Mouse (Mus musculus) ES-E14 (cell line): Measurements from ENCODE around the gene Zfhx3. TPM values are rescaled to one million over a fixed set of nuclear protein-coding genes. Genes with fewer than 3 reads are reported as not detected.

Experiments used
- DNase-seq: peaks from one replicate; pipeline ENCODE4 v3.0.0-alpha.2; 2013; ENCODE audit warnings: low read depth, low spot score
- H3K27ac ChIP-seq: 2 replicates; pipeline ENCODE4 v1.5.1; 2012; ENCODE audit warnings: low read depth, mild to moderate bottlenecking, low read length, moderate library complexity, mixed read lengths; ENCODE audit not compliant: poor library complexity, insufficient read depth, severe bottlenecking
- H3K36me3 ChIP-seq: 2 replicates; pipeline ENCODE4 v1.6.1; 2012; ENCODE audit warnings: mild to moderate bottlenecking, low read length, moderate library complexity, mixed read lengths; ENCODE audit not compliant: control insufficient read depth, poor library complexity, insufficient read depth, severe bottlenecking
- H3K4me1 ChIP-seq, 2 experiments: fragments of 150-350 bp in 1 of 2; sonication (generic) in 1 of 2; 2 replicates each; pipeline ENCODE4 v1.6.1; 2012; ENCODE audit warnings: low read length in 2 of 2, mild to moderate bottlenecking in 1 of 2, mixed read lengths in 1 of 2; ENCODE audit not compliant: control insufficient read depth in 2 of 2, insufficient read depth in 2 of 2, poor library complexity in 1 of 2
- H3K4me3 ChIP-seq, 2 experiments: fragments of 150-350 bp in 1 of 2; sonication (generic) in 1 of 2; 2 replicates each; pipeline ENCODE4 v1.5.1; 2012; ENCODE audit warnings: low read length in 2 of 2, low read depth in 1 of 2, mild to moderate bottlenecking in 1 of 2, mixed read lengths in 1 of 2; ENCODE audit not compliant: insufficient read depth in 1 of 2, poor library complexity in 1 of 2, severe bottlenecking in 1 of 2
- H3K9ac ChIP-seq: 2 replicates; pipeline ENCODE4 v1.6.1; 2012; ENCODE audit warnings: low read depth, mild to moderate bottlenecking, low read length, mixed read lengths; ENCODE audit not compliant: poor library complexity, insufficient read depth, severe bottlenecking
- H3K9me3 ChIP-seq: fragments of 150-350 bp; sonication (generic); 2 replicates; pipeline ENCODE4 v1.6.1; 2012; ENCODE audit warnings: low read depth, mild to moderate bottlenecking, low read length; ENCODE audit not compliant: control insufficient read depth, insufficient read depth
- CHD2 ChIP-seq: IDR thresholded peaks from 2 replicates; pipeline ENCODE4 v1.6.1; 2014; ENCODE audit warnings: mild to moderate bottlenecking, low read depth, low read length, inconsistent platforms
- HCFC1 ChIP-seq: IDR thresholded peaks from 2 replicates; pipeline ENCODE4 v1.6.1; 2012; ENCODE audit warnings: low read length, inconsistent platforms, borderline replicate concordance; ENCODE audit not compliant: insufficient read depth
- MAFK ChIP-seq: IDR thresholded peaks from 2 replicates; pipeline ENCODE4 v1.6.1; 2014; ENCODE audit warnings: mild to moderate bottlenecking, low read depth, low read length, inconsistent platforms; ENCODE audit not compliant: insufficient read depth
- ZC3H11A ChIP-seq: IDR thresholded peaks from 2 replicates; pipeline ENCODE4 v1.6.1; 2012; ENCODE audit warnings: low read depth, mild to moderate bottlenecking, inconsistent platforms, low read length, borderline replicate concordance
- ZNF384 ChIP-seq: IDR thresholded peaks from 2 replicates; pipeline ENCODE4 v1.6.1; 2012; ENCODE audit warnings: low read depth, low read length, inconsistent platforms
- in situ Hi-C, 2 experiments: fragments of 600-800 bp; cut with MboI; formaldehyde crosslinking; loops; one replicate each; pipeline ENCODE4 v1.15.1; 2025; ENCODE audit warnings: low sequenced_read_pairs in 2 of 2, inconsistent platforms in 1 of 2; ENCODE audit not compliant: unreplicated experiment in 2 of 2
- total RNA-seq: library from RNA; depleted of rRNA; stranded (reverse); fragments of 300-350 nt; gene quantifications from 2 replicates; pipeline ENCODE4 v1.2.3, GENCODE M21; 2012

Zfhx3 gene
- total RNA-seq, 1 experiment: 8.8 TPM

GRCm38 (mm10) chr8:108699454-108700345 is 757.3 kb downstream of the Zfhx3 start:
- no peak for TF ChIP-seq ZNF384
- TF ChIP-seq MAFK: no peak
- no peak for TF ChIP-seq ZC3H11A
- TF ChIP-seq CHD2: no peak
- in situ Hi-C loops: no loop called here
- no peak for DNase-seq
- Histone ChIP-seq H3K9me3 (no peaks in the 10 kb centered on the region), H3K9ac (no peak overlapping the region), H3K27ac (no peak overlapping the region), H3K4me3 (peak overlapping the region; percentile 25 to 37; a peak in 3 of 4 replicates), H3K36me3 (no peaks in the 10 kb centered on the region; the same call in 1 of the 2 replicates), H3K4me1 (peaks cover 1 to 6% of the 10 kb centered on the region in 2 experiments; a peak in 1 of 4 replicates)

GRCm38 (mm10) chr8:108701381-108702175 is 759.1 kb downstream of the Zfhx3 start:
- Histone ChIP-seq H3K36me3 (no peaks in the 10 kb centered on the region; the same call in 1 of the 2 replicates), H3K9me3 (no peaks in the 10 kb centered on the region), H3K27ac (no peak overlapping the region), H3K4me1 (peaks cover 3 to 6% of the 10 kb centered on the region in 2 experiments; a peak in 3 of 4 replicates), H3K4me3 (no peak overlapping the region), H3K9ac (no peak overlapping the region)
- DNase-seq: no peak
- TF ChIP-seq CHD2 (no peak), ZNF384 (no peak), ZC3H11A (no peak), HCFC1 (no peak), MAFK (no peak)
- in situ Hi-C loops: no loop called here

- H3K9me3 ChIP-seq: no peaks in the 10 kb centered on the region
- H3K4me3 ChIP-seq: no peak overlapping the region
- no peaks in the 10 kb centered on the region; the same call in 1 of the 2 replicates for H3K36me3 ChIP-seq
- no peak overlapping the region for H3K9ac ChIP-seq
- no peak for DNase-seq
- TF ChIP-seq HCFC1: no peak
- no peak for TF ChIP-seq ZC3H11A
- no peak for TF ChIP-seq ZNF384
- TF ChIP-seq CHD2: no peak
- TF ChIP-seq MAFK: no peak
- no peak overlapping the region for H3K27ac ChIP-seq
- in situ Hi-C loops: no loop called here
- peaks cover 3 to 5% of the 10 kb centered on the region in 2 experiments; a peak in 3 of 4 replicates for H3K4me1 ChIP-seq
These were observed 759.8 kb downstream of the Zfhx3 start for GRCm38 (mm10) chr8:108702201-108702600.

- TF ChIP-seq ZC3H11A: no peak
- no peak for TF ChIP-seq HCFC1
- TF ChIP-seq CHD2: no peak
- TF ChIP-seq MAFK: no peak
- TF ChIP-seq ZNF384: no peak
- no peak overlapping the region for H3K9ac ChIP-seq
- in situ Hi-C loops: no loop called here
- no peaks in the 10 kb centered on the region; the same call in 1 of the 2 replicates for H3K36me3 ChIP-seq
- no peak overlapping the region for H3K27ac ChIP-seq
- peaks cover 8 to 10% of the 10 kb centered on the region in 2 experiments for H3K4me1 ChIP-seq
- H3K9me3 ChIP-seq: no peaks in the 10 kb centered on the region
- H3K4me3 ChIP-seq: no peak overlapping the region
- no peak for DNase-seq
These were observed 763.3 kb downstream of the Zfhx3 start for GRCm38 (mm10) chr8:108705751-108706150.
